Mouse (Mus musculus): Measurements from ENCODE around the gene Hormad2.

DNA sequence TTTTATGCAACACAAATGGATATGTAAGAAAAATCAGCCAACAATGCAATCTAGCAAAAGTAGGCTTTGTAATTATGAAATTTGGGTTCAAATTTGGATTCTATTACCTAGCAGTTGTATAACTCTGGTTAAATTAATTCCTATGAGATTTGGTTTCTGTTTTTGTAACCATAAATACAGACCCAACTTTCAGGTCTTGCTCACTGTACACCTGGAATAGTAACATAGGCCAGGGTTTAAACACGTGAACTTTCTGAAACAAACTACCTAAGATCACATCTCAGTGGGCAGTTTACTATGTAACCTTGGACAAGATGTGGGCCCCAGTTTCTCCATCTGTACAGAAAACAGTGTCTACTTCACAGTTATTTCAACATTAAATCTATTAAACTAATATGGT, 3.6 kb downstream of the Hormad2 start:
- TF ChIP-seq POLR2A (IDR thresholded peaks at IDR 0.05; ENCODE audit: control insufficient read depth, extremely low read depth, insufficient read depth, low read length, poor library complexity) (no peak), CTCF (IDR thresholded peaks at IDR 0.05; ENCODE audit: borderline replicate concordance, control insufficient read depth, extremely low read depth, insufficient read depth, low read length, poor library complexity) (no peak)

Measured in thymus, adult 2 months (tissue).